Mouse (Mus musculus) liver, adult 2 months (tissue): ENCODE results near the gene Lmx1b. TPM values are rescaled to one million over a fixed set of nuclear protein-coding genes. Genes with fewer than 3 reads are reported as not detected.

Source experiments
- DNase-seq: peaks from one replicate; pipeline ENCODE4 v3.0.0-alpha.2; 2011; ENCODE audit warnings: low read depth, low spot score; ENCODE audit errors: extremely low read depth
- H3K27ac ChIP-seq: fragments of 200-500 bp; replicated peaks from 2 replicates; pipeline ENCODE4 v1.5.1; 2012; ENCODE audit warnings: low read depth, mild to moderate bottlenecking, control low read depth, inconsistent platforms, low read length; ENCODE audit not compliant: insufficient read depth
- H3K27me3 ChIP-seq: fragments of 200-500 bp; 2 replicates; pipeline ENCODE4 v1.6.1; 2012; ENCODE audit warnings: mild to moderate bottlenecking, moderate library complexity, low read length, inconsistent platforms; ENCODE audit not compliant: control insufficient read depth, insufficient read depth
- H3K36me3 ChIP-seq: fragments of 200-500 bp; 2 replicates; pipeline ENCODE4 v1.6.1; 2012; ENCODE audit warnings: low read length, inconsistent platforms; ENCODE audit not compliant: control insufficient read depth, insufficient read depth
- H3K4me1 ChIP-seq: fragments of 200-500 bp; 2 replicates; pipeline ENCODE4 v1.6.1; 2011; ENCODE audit warnings: low read length; ENCODE audit not compliant: control insufficient read depth, insufficient read depth
- H3K4me3 ChIP-seq: fragments of 200-500 bp; 2 replicates; pipeline ENCODE4 v1.5.1; 2011; ENCODE audit warnings: low read depth, mild to moderate bottlenecking, control low read depth, low read length, moderate library complexity; ENCODE audit not compliant: insufficient read depth
- H3K79me2 ChIP-seq: fragments of 200-500 bp; 2 replicates; pipeline ENCODE4 v1.6.1; 2012; ENCODE audit warnings: inconsistent platforms, mild to moderate bottlenecking, low read length, moderate library complexity; ENCODE audit not compliant: control insufficient read depth, insufficient read depth
- H3K9ac ChIP-seq: fragments of 200-500 bp; 2 replicates; pipeline ENCODE4 v1.6.1; 2012; ENCODE audit warnings: low read depth, mild to moderate bottlenecking, control low read depth, inconsistent platforms, low read length
- CTCF ChIP-seq: fragments of 200-500 bp; IDR thresholded peaks from 2 replicates; pipeline ENCODE4 v1.5.1; 2011; ENCODE audit warnings: low read depth, low read length, control low read depth
- POLR2A ChIP-seq: fragments of 200-500 bp; IDR thresholded peaks from 2 replicates; pipeline ENCODE4 v1.6.1; 2011; ENCODE audit warnings: low read length, control low read depth; ENCODE audit not compliant: insufficient read depth; ENCODE audit errors: extremely low read depth
- WGBS: fragments of 180-500 bp; shearing (Covaris S2); methylation state at CpG from one replicate; pipeline ENCODE4 v1.1.7; 2018; 5-methylcytosine and 5-hydroxymethylcytosine counted together
- polyA plus RNA-seq: library from polyadenylated mRNA; depleted of rRNA; stranded (reverse); fragments of >200 nt; gene quantifications from 2 replicates; pipeline ENCODE4 v1.2.3, GENCODE M21; 2012
- total RNA-seq: library from RNA; depleted of rRNA; stranded (reverse); fragments of >200 nt; gene quantifications from 2 replicates; pipeline ENCODE4 v1.2.3, GENCODE M21; 2014

Gene Lmx1b
- total and polyA plus RNA-seq, 2 experiments, result not detected

DNA sequence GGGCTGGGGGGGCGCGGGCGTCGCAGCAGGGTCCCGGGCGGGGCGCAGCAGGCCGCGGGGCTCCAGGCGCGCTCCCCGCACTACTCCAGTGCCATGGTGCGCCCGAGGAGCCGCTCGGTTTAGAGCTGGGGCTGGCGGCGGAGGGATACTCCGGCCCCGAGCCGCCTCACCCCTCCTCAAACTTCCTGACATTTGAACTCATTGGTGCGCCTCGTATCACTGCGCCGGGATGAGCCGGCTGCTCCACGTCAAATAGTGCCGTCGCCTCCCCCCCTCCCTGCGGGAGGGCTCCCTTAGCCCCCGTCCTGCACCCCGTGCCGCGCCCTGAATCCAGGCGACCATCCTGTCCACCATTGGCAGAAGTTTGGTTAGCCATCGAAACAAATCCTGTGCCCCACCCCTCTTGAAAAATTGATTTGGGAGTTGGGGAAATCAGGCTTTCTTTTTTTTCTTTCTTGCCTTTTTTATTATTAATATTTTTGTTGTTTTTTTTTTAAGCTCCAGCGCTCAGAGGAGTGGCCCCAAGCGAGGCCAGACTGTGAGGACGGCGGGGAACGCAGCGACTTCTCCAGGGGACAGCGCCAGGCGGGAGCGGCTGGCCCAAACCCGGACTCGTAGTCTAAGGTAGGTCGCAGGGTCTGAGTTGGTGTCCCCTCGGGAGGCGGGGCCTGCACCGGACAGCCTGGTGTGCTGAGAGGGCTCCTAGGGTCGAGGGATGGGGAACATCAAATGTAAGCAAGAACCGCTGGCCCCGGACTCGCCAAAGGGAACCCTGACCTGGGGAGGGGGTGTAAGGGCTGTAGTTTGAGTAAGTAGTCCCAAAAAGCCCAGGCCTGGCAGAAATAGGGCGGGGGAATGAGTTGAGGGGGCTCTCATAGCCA is 907 bp upstream of the Lmx1b start:
- Histone ChIP-seq H3K4me3 (no peak overlapping the region), H3K4me1 (no peaks in the 10 kb centered on the region), H3K36me3 (no peaks in the 10 kb centered on the region), H3K27me3 (peaks cover 38% of the 10 kb centered on the region), H3K27ac (no peak overlapping the region), H3K9ac (no peak overlapping the region), H3K79me2 (no peaks in the 10 kb centered on the region)
- no peak for TF ChIP-seq CTCF
- TF ChIP-seq POLR2A, result no peak
- 2% methylated on average over 53 of the region's 56 CpGs for WGBS
- DNase-seq, result no peak

DNA sequence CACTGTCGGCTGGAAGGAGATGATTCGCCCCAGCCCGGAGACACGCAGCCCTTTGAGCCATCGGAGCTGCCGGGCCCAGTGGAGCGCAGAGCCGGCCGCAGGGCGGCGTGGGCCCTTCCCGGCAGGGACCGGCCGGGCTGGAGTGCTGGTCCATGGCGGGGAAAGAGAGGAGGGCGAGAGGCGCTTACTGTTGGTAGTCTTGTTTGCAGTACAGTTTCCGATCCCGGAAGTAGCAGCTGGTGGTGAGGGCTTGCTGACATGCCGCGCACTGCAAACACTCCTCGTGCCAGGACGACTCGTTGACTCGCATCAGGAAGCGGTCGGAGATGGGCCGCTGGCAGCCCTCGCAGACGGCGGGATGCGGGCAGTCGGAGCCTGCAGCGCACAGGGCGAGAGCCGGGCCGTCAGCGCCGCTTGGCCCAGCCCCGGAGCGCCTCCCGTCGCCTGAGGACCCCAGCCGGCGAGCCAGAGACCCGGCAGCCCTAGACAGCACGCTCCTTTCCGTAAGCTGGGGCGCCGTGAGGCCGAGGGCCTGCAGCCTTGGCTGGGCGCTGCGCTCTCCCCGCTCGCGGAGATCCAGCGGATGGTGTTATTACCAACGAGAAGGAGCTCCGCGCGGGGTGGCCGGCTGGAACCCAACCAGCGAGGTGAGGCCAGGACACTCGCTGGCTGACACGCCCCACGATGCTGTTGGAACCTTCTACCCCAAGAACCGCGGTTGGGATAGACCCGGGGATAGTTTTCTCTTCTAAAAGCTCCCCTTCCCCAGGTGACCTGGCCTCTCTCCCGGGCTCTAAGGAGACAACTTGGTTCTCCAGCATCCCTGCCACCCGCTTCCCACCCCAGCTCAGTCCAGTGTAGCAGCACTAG is 775 bp downstream of the Lmx1b start:
- Histone ChIP-seq H3K9ac (no peak overlapping the region), H3K4me1 (no peaks in the 10 kb centered on the region), H3K79me2 (no peaks in the 10 kb centered on the region), H3K27me3 (peaks cover 40% of the 10 kb centered on the region), H3K27ac (no peak overlapping the region), H3K4me3 (no peak overlapping the region), H3K36me3 (no peaks in the 10 kb centered on the region)
- DNase-seq, result no peak
- TF ChIP-seq POLR2A, result no peak
- TF ChIP-seq CTCF, result no peak
- 4% methylated on average over 71 of the region's 71 CpGs for WGBS

DNA sequence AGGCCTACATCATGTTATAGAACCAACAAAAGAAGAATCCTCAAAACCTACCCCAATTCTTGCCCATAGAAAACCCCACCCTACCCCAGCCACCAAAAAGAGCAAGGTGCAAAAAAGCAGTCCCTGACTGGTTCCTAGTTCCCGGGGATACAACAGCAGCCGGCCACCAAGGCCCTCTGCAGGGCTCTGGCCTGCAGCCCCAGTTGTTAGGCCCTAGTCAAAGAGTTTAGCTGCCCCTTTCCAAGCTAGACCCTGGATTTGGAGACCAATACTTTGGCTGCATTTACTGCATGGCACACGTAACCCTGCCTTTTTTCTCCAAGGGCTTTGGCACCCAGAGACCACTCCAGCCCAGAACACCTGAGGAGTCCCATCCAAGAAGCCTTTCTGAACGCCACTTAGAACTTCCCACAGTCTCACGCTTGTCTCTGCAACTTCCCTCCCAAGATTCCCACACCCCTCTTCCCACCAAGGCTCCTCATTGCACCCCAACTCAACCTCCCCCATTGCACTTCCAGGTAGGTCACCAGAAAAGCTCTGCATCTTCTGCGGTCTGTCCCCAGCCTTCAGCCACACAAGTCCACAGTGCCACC is 2.1 kb downstream of the Lmx1b start:
- DNase-seq, result no peak
- Histone ChIP-seq H3K9ac (no peak overlapping the region), H3K79me2 (no peaks in the 10 kb centered on the region), H3K27ac (no peak overlapping the region), H3K27me3 (peaks cover 38% of the 10 kb centered on the region), H3K36me3 (no peaks in the 10 kb centered on the region), H3K4me3 (no peak overlapping the region), H3K4me1 (no peaks in the 10 kb centered on the region)
- TF ChIP-seq CTCF (no peak), POLR2A (no peak)
- WGBS, result 78% methylated on average over 6 of the region's 6 CpGs

DNA sequence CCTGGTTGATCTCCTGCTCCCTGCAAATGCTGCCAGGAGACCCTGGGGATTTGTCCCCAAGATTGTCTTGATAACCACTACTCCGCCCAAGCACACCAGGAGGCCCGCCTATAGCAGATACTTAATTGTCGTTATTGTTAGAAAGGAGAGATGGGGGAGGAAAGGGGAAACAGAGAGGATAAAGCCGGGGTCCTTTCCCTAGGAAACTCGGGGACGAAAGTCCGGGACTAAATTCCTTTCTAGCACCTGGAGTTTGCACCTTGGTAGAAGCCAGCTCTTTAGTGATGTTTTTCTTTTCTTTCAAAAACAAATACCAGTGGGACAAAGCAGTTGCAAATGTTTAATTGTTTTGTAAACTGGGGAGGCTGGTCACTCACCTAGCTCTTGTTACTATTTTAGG is 3.0 kb downstream of the Lmx1b start:
- Histone ChIP-seq H3K27ac (no peak overlapping the region), H3K4me1 (no peaks in the 10 kb centered on the region), H3K9ac (no peak overlapping the region), H3K27me3 (peaks cover 40% of the 10 kb centered on the region), H3K36me3 (no peaks in the 10 kb centered on the region), H3K4me3 (no peak overlapping the region), H3K79me2 (no peaks in the 10 kb centered on the region)
- TF ChIP-seq POLR2A (no peak), CTCF (no peak)
- 24% methylated on average over 7 of the region's 7 CpGs for WGBS
- no peak for DNase-seq

DNA sequence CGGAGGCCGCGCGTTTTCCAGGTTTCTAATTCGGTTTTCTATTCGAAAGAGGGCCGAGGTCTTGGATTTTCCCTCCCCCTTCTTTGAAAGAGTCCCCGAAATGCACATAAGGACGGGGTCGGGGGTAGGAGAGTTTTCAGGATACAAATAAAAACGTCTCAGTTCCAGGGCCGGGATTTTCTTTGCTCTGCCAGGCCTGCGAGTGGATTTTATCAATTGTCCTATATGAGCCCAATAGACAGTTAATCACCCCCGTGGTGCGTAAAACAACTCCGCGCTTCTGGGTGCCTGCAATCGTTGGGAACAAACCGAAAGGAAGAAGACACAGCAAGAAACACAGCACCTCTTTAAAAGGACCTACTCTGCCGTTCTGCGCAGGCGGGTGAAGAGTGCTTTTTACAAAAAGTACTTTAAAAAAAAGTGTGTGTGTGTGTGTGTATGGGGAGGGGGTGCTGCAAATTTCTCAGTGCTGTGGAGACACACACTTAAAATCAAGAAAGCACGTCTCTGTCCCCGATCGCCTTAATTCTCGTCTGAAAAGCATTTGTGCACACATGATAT is 3.6 kb downstream of the Lmx1b start:
- 7% methylated on average over 26 of the region's 26 CpGs for WGBS
- no peak overlapping the region for H3K9ac ChIP-seq
- TF ChIP-seq POLR2A, result no peak
- TF ChIP-seq CTCF, result no peak

More for the DNA sequence above, 3.6 kb downstream of the Lmx1b start:
- peaks cover 40% of the 10 kb centered on the region for H3K27me3 ChIP-seq
- DNase-seq, result no peak
- no peaks in the 10 kb centered on the region for H3K4me1 ChIP-seq
- H3K79me2 ChIP-seq, result no peaks in the 10 kb centered on the region
- H3K36me3 ChIP-seq, result no peaks in the 10 kb centered on the region
- H3K27ac ChIP-seq, result no peak overlapping the region
- no peak overlapping the region for H3K4me3 ChIP-seq
